Mouse (Mus musculus): ENCODE data around the gene Mroh8. TPM values are rescaled to one million over a fixed set of nuclear protein-coding genes. Genes with fewer than 3 reads are reported as not detected.

The Mroh8 gene
- total and polyA plus RNA-seq, 2 experiments from 2014 or later, result 0.20 to 0.69 TPM

- H3K9ac ChIP-seq (replicated peaks; ENCODE audit: low read depth, low read length), result no peak overlapping the region
- TF ChIP-seq CTCF (IDR thresholded peaks at IDR 0.05; ENCODE audit: low read depth) (no peak), EP300 (IDR thresholded peaks at IDR 0.05; ENCODE audit: low read depth) (no peak)
- H3K4me1 ChIP-seq (ENCODE audit: control insufficient read depth, insufficient read depth), result no peaks in the 10 kb centered on the region
- WGBS, result 83% methylated on average over 9 of the region's 9 CpGs
- H3K27ac ChIP-seq (ENCODE audit: low read depth), result no peak overlapping the region
- no peak overlapping the region for H3K4me3 ChIP-seq (ENCODE audit: low read depth, low read length)
- H3K4me2 ChIP-seq (ENCODE audit: low read depth, low read length), result no peak overlapping the region
- H3K9me3 ChIP-seq (replicated peaks; ENCODE audit: control insufficient read depth, low read length), result no peaks in the 10 kb centered on the region
- DNase-seq (ENCODE audit: low spot score) (no peak), ATAC-seq (ENCODE audit: insufficient read depth, low read depth) (no peak)
- H3K36me3 ChIP-seq (replicated peaks; ENCODE audit: control insufficient read depth, insufficient read depth, low read length), result peaks cover 76% of the 10 kb centered on the region
- no peaks in the 10 kb centered on the region for H3K27me3 ChIP-seq (ENCODE audit: control insufficient read depth, insufficient read depth, low read length)
Measured at GRCm38 (mm10) chr2:157303096-157303495, 23.7 kb upstream of the Mroh8 start.

- no peak for DNase-seq (ENCODE audit: low spot score)
- ATAC-seq (ENCODE audit: insufficient read depth, low read depth), result no peak
- Histone ChIP-seq H3K4me1 (ENCODE audit: control insufficient read depth, insufficient read depth) (no peaks in the 10 kb centered on the region), H3K9me3 (replicated peaks; ENCODE audit: control insufficient read depth, low read length) (no peaks in the 10 kb centered on the region), H3K9ac (replicated peaks; ENCODE audit: low read depth, low read length) (no peak overlapping the region), H3K27me3 (ENCODE audit: control insufficient read depth, insufficient read depth, low read length) (no peaks in the 10 kb centered on the region), H3K36me3 (replicated peaks; ENCODE audit: control insufficient read depth, insufficient read depth, low read length) (peaks cover 89% of the 10 kb centered on the region), H3K4me3 (ENCODE audit: low read depth, low read length) (no peak overlapping the region), H3K4me2 (ENCODE audit: low read depth, low read length) (no peak overlapping the region), H3K27ac (ENCODE audit: low read depth) (no peak overlapping the region)
- no peak for TF ChIP-seq EP300 (IDR thresholded peaks at IDR 0.05; ENCODE audit: low read depth)
- no peak for TF ChIP-seq CTCF (IDR thresholded peaks at IDR 0.05; ENCODE audit: low read depth)
- 93% methylated on average over 6 of the region's 6 CpGs for WGBS
Measured at GRCm38 (mm10) chr2:157300051-157300450, 20.7 kb upstream of the Mroh8 start.

GRCm38 (mm10) chr2:157296105-157296689, 16.8 kb upstream of the Mroh8 start:
- TF ChIP-seq CTCF (IDR thresholded peaks at IDR 0.05; ENCODE audit: low read depth), result no peak
- no peak for TF ChIP-seq EP300 (IDR thresholded peaks at IDR 0.05; ENCODE audit: low read depth)
- Histone ChIP-seq H3K9me3 (replicated peaks; ENCODE audit: control insufficient read depth, low read length) (no peaks in the 10 kb centered on the region), H3K36me3 (replicated peaks; ENCODE audit: control insufficient read depth, insufficient read depth, low read length) (peaks cover 94% of the 10 kb centered on the region)

GRCm38 (mm10) chr2:157292093-157292492, 12.7 kb upstream of the Mroh8 start:
- H3K36me3 ChIP-seq (replicated peaks; ENCODE audit: control insufficient read depth, insufficient read depth, low read length), result peaks cover 85% of the 10 kb centered on the region
- H3K4me3 ChIP-seq (ENCODE audit: low read depth, low read length), result no peak overlapping the region
- peak; percentile 64 for DNase-seq (ENCODE audit: low spot score)
- WGBS, result 11% methylated on average over 2 of the region's 2 CpGs
- H3K4me2 ChIP-seq (ENCODE audit: low read depth, low read length), result no peak overlapping the region
- peak; percentile 73 for TF ChIP-seq CTCF (IDR thresholded peaks at IDR 0.05; ENCODE audit: low read depth)
- no peak for TF ChIP-seq EP300 (IDR thresholded peaks at IDR 0.05; ENCODE audit: low read depth)
- H3K27me3 ChIP-seq (ENCODE audit: control insufficient read depth, insufficient read depth, low read length), result no peaks in the 10 kb centered on the region
- H3K27ac ChIP-seq (ENCODE audit: low read depth), result no peak overlapping the region
- H3K9ac ChIP-seq (replicated peaks; ENCODE audit: low read depth, low read length), result no peak overlapping the region
- ATAC-seq (ENCODE audit: insufficient read depth, low read depth), result no peak
- no peaks in the 10 kb centered on the region for H3K9me3 ChIP-seq (replicated peaks; ENCODE audit: control insufficient read depth, low read length)
- H3K4me1 ChIP-seq (ENCODE audit: control insufficient read depth, insufficient read depth), result no peaks in the 10 kb centered on the region

More at GRCm38 (mm10) chr2:157296105-157296689, 16.8 kb upstream of the Mroh8 start:
- H3K9ac ChIP-seq (replicated peaks; ENCODE audit: low read depth, low read length), result no peak overlapping the region
- no peak overlapping the region for H3K4me3 ChIP-seq (ENCODE audit: low read depth, low read length)
- 86% methylated on average over 7 of the region's 7 CpGs for WGBS
- no peaks in the 10 kb centered on the region for H3K27me3 ChIP-seq (ENCODE audit: control insufficient read depth, insufficient read depth, low read length)
- H3K27ac ChIP-seq (ENCODE audit: low read depth), result no peak overlapping the region
- H3K4me1 ChIP-seq (ENCODE audit: control insufficient read depth, insufficient read depth), result no peaks in the 10 kb centered on the region
- ATAC-seq (ENCODE audit: insufficient read depth, low read depth) (no peak), DNase-seq (ENCODE audit: low spot score) (no peak)
- H3K4me2 ChIP-seq (ENCODE audit: low read depth, low read length), result no peak overlapping the region

GRCm38 (mm10) chr2:157288996-157289395, 9.6 kb upstream of the Mroh8 start:
- ATAC-seq (ENCODE audit: insufficient read depth, low read depth) (no peak), DNase-seq (ENCODE audit: low spot score) (no peak)
- Histone ChIP-seq H3K9ac (replicated peaks; ENCODE audit: low read depth, low read length) (no peak overlapping the region), H3K36me3 (replicated peaks; ENCODE audit: control insufficient read depth, insufficient read depth, low read length) (peaks cover 66% of the 10 kb centered on the region), H3K4me2 (ENCODE audit: low read depth, low read length) (no peak overlapping the region), H3K27ac (ENCODE audit: low read depth) (no peak overlapping the region), H3K27me3 (ENCODE audit: control insufficient read depth, insufficient read depth, low read length) (no peaks in the 10 kb centered on the region), H3K4me1 (ENCODE audit: control insufficient read depth, insufficient read depth) (no peaks in the 10 kb centered on the region), H3K4me3 (ENCODE audit: low read depth, low read length) (no peak overlapping the region), H3K9me3 (replicated peaks; ENCODE audit: control insufficient read depth, low read length) (no peaks in the 10 kb centered on the region)
- WGBS, result 69% methylated on average over 5 of the region's 5 CpGs
- TF ChIP-seq CTCF (IDR thresholded peaks at IDR 0.05; ENCODE audit: low read depth) (no peak), EP300 (IDR thresholded peaks at IDR 0.05; ENCODE audit: low read depth) (no peak)

GRCm38 (mm10) chr2:157287542-157287941, 8.2 kb upstream of the Mroh8 start:
- no peak overlapping the region for H3K4me3 ChIP-seq (ENCODE audit: low read depth, low read length)
- peaks cover 51% of the 10 kb centered on the region for H3K36me3 ChIP-seq (replicated peaks; ENCODE audit: control insufficient read depth, insufficient read depth, low read length)
- H3K4me1 ChIP-seq (ENCODE audit: control insufficient read depth, insufficient read depth), result no peaks in the 10 kb centered on the region
- WGBS, result 24% methylated on average over 3 of the region's 3 CpGs
- DNase-seq (ENCODE audit: low spot score), result peak; percentile 46
- no peak overlapping the region for H3K27ac ChIP-seq (ENCODE audit: low read depth)
- no peaks in the 10 kb centered on the region for H3K9me3 ChIP-seq (replicated peaks; ENCODE audit: control insufficient read depth, low read length)
- TF ChIP-seq EP300 (IDR thresholded peaks at IDR 0.05; ENCODE audit: low read depth), result no peak
- peak; percentile 61 for TF ChIP-seq CTCF (IDR thresholded peaks at IDR 0.05; ENCODE audit: low read depth)
- H3K9ac ChIP-seq (replicated peaks; ENCODE audit: low read depth, low read length), result no peak overlapping the region
- H3K4me2 ChIP-seq (ENCODE audit: low read depth, low read length), result no peak overlapping the region
- no peaks in the 10 kb centered on the region for H3K27me3 ChIP-seq (ENCODE audit: control insufficient read depth, insufficient read depth, low read length)
- no peak for ATAC-seq (ENCODE audit: insufficient read depth, low read depth)
